Mouse (Mus musculus) retina, postnatal 7 days (tissue): ENCODE measurements around the gene Gm21788.
"Not testable (repeated sequence)": the region's sequence is repeated elsewhere in the genome, so short reads cannot be mapped to it uniquely, and the experiment has no call there.

ENCODE experiments used
- DNase-seq: peaks from one replicate; pipeline ENCODE4 v3.0.0-alpha.2; 2012; ENCODE audit warnings: low read depth, low spot score

Gm21788 gene

GRCm38 (mm10) chrY:7404710-7405109 lies at the start of gene Gm21788:
TSS of gene Gm21788 (plus strand) at chrY:7405010.
- DNase-seq, result not testable (repeated sequence)
